Mouse (Mus musculus) right cerebral cortex, postnatal 4 days (tissue): ENCODE measurements at regions not wholly inside any gene's neighbourhood (a gene's known extent, or its start where the extent isn't known, plus 50 kb on each side); places are given as distances from the start of the nearest gene placed in this dataset.

Experiments
- DNase-seq: peaks from one replicate; pipeline ENCODE4 v3.0.0-alpha.2; 2022

DNA sequence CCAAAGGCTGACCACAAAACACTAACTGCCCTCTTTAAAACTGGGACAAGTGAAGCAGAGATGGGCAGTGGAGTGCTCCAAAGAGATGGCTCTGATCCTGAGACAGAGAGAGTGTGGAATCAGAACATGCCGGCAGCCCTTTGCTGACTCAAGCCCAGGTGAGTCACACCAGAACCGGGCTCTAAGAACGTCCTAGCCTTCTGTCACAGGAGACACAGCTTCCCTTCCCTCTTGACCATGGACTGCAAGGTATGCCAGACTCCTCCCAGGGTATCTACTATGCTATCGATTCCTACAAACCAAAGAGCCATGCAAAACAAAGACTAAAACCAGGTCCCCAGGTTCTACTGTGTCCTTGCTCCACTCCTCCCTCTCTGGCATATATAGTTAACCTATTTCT is 98.0 kb downstream of the Dhx15 start:
- DNase-seq, result no peak

- no peak for DNase-seq
Observed at GRCm38 (mm10) chr5:52088131-52088530, 102.2 kb downstream of the Dhx15 start.

- DNase-seq, result no peak
Observed at GRCm38 (mm10) chr5:52086766-52087429, 103.4 kb downstream of the Dhx15 start.

DNA sequence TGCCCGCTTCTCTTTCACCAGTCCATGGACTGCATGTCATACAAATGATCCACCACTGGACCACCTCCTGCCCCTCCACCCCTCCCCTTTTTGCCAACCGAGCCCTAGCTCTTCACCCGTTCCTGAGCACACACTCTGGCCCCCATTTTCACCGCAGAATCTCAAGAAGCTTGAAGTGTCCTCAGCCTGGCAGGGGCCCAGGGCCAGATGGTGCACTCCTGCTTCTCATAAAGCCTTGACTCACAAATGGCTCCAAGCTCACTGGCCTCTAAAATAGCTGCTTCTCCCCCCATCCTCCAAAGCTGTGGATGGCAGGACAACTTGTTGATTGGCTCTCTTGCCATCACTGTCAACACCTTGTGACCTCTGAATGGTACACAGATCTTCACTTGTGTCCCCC is 110.0 kb downstream of the Dhx15 start:
- DNase-seq, result no peak

DNA sequence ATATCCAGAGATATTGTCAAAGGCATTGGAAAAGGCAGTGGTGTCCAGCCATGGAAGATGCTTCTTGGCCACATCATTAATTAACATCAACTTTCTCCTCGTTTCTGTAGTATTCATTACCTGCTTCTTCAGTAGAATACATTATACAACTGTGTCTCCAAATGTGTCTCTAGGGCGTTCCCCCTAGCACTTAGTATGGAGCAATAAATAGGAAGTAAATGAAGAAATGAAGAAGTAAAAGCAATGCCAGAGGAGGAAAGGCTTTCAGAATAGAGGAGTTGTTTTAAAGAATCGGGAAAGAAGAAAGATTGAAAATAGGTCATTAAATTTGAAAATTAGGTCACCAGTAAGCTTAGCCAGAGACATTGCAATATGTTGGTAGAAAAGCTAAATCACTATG is 112.6 kb downstream of the Dhx15 start:
- no peak for DNase-seq

GRCm38 (mm10) chr5:52075096-52075495 is 115.2 kb downstream of the Dhx15 start:
- DNase-seq, result no peak

DNA sequence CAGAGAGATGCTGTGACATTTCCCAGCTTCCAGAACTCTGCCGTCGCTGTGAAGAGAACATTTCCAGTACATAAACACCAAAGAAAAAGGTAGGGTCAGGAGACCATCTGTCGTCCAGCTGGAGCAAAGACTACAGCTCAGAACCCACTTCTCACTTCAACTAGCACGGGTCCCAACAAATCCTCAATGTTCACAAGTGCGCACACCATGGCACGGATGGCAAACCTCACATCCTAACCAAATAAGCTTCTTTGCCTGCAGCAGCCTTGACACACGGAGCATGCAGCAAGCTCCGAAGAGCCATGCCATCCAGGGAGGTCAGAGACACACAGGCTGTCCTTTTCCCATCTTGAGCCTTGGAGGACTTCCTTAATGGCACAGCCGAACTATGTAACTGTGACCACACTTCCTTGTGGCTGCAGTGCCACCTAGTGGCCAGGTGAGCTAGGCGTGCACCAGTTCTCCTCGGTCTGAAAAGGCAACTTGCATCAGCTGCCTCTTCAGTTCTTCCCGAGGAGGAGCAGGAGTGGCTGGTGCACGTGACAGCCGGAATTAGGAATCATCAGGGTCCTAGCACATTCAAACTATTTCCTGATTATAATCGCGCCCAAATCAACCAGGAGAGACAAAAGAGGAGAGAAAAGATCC is 125.4 kb downstream of the Dhx15 start:
- DNase-seq, result peak; percentile 86

DNA sequence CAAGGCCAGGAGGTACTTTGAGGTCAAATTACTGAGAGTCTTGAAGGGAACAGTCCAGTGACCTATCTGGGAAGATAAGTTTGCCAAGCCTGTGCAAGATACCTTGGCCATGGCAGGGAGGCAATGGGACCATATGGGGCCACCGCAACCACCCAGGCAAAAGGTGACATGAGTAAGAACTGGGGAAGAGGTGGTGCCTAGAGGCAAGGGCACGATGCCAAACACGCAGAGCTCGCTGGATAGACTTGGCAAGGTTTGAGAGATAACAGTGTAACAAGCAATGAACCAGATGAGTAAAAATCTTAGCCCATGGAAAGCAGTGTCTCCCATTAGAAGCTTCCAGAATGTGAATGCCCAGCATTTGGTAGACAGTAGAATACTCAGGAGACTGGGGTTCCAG is 128.1 kb downstream of the Dhx15 start:
- DNase-seq, result no peak

DNA sequence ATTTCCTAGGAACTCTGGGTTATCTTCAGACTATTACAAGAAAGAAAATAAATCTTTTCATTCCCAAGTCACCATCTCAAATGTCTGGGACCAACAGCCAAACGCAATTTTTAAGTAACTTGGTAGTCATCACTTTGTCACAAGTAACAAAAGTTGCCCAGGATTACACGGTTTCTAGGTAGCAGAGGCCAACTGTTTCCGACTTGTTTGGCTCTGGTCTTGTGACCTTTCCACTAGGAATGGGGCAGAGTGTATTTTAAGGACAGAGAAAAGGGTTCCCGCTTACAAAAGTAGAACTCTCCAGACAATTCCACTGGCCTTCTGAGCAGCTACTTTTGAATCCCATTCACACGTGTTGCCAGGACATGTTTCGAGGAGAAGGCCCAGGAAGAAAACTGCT is 129.1 kb downstream of the Dhx15 start:
- no peak for DNase-seq

- no peak for DNase-seq
Observed at GRCm38 (mm10) chr5:52057261-52057660, 133.1 kb downstream of the Dhx15 start.

- no peak for DNase-seq
Observed at GRCm38 (mm10) chr5:52052072-52052465, 138.2 kb downstream of the Dhx15 start.

- DNase-seq, result peak; percentile 23
Observed at GRCm38 (mm10) chr5:52051383-52052071, 138.8 kb downstream of the Dhx15 start.

- DNase-seq, result no peak
Observed at GRCm38 (mm10) chr5:52048790-52049189, 141.5 kb downstream of the Dhx15 start.

GRCm38 (mm10) chr5:52046704-52047103 is 143.6 kb downstream of the Dhx15 start:
- no peak for DNase-seq

DNA sequence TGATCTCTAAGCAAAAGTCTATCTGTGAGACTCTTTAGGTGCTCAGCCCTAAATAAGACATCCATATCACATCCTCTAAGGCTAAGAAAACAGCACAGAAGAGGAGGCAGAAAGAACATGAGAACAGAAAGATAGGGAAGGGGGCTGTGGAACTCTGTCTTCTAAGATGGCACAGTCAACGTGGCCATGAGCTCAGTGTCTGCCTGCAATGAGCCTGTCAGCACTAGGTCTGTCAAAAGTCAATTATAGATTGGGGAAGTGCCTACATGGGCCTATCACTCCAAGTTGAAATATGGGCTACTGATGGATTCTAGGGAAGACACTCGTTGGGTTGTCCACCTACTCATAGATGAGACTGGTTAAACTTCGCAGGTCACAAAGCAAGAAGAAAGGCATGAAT is 146.2 kb downstream of the Dhx15 start:
- DNase-seq, result no peak

DNA sequence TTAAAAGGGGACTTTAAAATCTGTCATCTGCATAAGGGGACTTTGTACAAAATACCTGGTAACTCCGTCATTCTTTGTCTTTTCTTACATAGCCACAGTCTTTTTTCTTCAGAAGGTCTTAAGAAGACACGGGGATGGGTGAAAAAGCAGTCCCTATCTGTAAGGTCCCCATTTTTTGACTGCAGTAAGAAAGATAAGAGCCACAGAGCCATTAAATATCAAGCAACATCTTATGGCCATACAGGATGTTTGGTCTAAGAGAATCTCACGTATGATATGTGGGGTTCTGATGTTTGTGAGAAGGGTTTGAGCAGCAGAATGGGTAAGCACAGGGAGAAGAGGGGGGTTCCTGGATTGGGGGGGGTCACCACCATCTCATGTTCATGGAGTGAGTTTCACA is 148.9 kb downstream of the Dhx15 start:
- DNase-seq, result no peak

DNA sequence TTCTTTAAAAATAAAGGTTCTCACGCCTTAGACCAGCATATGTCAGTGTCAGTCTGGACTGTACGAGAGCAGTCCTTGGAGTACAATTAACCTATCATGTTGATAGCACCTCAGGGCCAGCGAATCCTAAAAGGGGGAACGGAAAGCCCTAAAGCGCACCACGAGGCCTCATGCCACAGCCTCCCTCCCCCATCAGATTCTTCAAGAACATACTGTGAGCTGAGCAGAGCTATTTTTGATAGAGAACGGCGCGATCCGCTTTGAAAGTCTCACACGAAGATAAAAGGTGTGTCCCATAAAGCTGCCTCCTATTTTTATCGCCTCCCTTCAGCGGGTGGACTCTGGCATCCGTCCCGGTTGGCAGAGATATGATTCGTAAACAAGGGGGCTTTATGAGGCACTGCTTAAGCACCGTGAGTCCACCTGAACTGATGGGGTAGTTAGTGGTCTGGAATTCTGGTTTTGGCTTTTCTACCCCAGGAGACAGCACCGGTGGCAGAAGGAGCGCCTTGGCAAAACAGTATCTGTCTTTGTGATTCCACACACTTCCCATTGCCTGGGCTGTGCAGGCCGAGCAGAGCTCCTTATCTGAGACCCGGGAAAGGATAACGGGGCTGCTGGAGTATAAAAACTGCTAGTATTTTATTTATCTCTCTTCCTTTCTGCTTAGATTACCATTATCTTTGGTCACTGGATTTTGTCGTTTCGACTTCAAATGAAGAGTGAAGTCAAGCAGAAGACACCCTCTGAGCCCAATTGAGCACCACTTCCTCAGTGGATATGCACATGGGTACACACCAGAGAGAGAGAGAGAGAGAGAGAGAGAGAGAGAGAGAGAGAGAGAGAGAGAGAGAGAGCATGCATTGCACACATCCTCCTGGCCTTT is 149.6 kb downstream of the Dhx15 start:
- peak; percentile 33 for DNase-seq

- no peak for DNase-seq
Observed at GRCm38 (mm10) chr5:52035339-52035738, 155.0 kb downstream of the Dhx15 start.

DNA sequence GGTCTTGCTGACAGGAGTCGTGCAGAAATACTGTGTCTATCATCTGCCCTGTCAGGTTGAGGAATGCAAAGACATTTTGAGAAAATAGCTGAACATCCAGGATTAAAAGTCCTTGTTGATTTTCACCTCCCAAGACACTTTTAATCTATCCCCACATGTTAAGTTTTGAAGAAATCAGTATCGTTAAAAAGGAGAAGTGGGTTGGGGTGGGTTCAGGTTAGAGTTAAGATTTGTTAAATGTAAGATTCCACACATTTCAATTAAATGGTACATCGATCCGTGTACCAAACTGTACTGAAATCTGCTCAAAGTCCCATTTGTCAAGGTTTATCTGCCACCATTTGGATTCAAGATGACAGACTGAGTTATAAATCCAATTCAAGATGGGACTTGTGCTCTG is 162.8 kb downstream of the Dhx15 start:
- no peak for DNase-seq

DNA sequence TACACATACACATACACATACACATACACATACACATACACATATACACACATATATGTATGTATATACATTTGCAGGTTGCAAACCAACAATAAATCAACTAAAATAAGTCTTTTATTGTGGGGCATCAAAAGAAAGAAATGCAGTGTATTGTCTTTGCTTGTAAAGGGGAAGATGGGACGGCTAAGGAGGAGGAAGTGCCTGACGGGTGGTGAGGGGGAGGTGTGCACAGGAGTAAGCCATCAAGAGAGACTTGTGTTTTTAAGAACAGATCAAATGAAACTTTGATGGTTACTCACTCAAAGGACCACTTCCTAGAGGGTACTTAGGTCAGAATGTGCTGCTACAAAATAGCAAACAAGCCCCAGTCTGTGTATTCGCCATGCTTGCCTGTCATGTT is 164.2 kb downstream of the Dhx15 start:
- no peak for DNase-seq

DNA sequence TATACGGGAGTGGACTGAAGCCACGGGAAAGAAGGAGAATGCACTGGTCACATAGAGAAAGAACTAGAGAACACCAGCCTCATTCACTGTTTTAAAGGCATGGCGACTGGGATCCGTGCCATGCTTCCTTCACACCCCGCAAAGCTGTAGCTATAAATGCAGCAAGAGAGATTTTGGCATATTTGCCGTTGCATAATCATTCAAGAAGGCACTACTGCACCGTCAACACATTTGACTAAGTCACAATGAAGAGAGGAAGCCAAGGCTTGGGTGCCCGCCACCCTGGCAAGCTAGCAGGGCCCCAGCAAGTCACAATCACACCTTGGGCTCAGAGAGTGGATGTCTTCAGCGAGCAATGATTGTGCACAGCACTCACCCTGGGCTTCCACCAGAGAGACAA is 167.1 kb downstream of the Dhx15 start:
- peak; percentile 72 for DNase-seq

- no peak for DNase-seq
Observed at GRCm38 (mm10) chr5:52016992-52017391, 173.3 kb downstream of the Dhx15 start.

- no peak for DNase-seq
Observed at GRCm38 (mm10) chr5:52015786-52016185, 174.5 kb downstream of the Dhx15 start.
